In genomic region chr7:79591812-79592731, GRCm38 (mm10) we compare ENCODE assay signal across 8 mouse cellular contexts. TPM values are rescaled to one million over a fixed set of nuclear protein-coding genes. Genes with fewer than 3 reads are reported as not detected.
DNase-seq lines count a peak whose midpoint lies in the region; ATAC-seq and TF ChIP-seq lines count a peak whose summit lies in the region.

No protein-coding gene starts in this region.

- TF ChIP-seq CTCF in cerebellum, adult 2 months (IDR thresholded peaks at IDR 0.05; ENCODE audit: borderline replicate concordance, insufficient read depth, low read depth, low read length), result no peak

- H3K27ac ChIP-seq in cerebellum, adult 2 months (ENCODE audit: insufficient read depth, low read length), result no peak overlapping the region
- peak overlapping the region; percentile 94 for H3K27ac ChIP-seq in forebrain, embryonic 14.5 days (ENCODE audit: low read depth, low read length)
- H3K27ac ChIP-seq in liver, embryonic 12.5 days, result no peak overlapping the region

- TF ChIP-seq POLR2A in cerebellum, adult 2 months (IDR thresholded peaks at IDR 0.05; ENCODE audit: borderline replicate concordance, insufficient read depth, low read length), result no peak

- WGBS in cerebellum, adult 2 months, result 3% methylated on average over 42 of the region's 42 CpGs
- WGBS in forebrain, embryonic 14.5 days, result under 1% methylated on average over 42 of the region's 42 CpGs
- 2% methylated on average over 42 of the region's 42 CpGs for WGBS in liver, embryonic 12.5 days (ENCODE audit: insufficient replicate concordance)

- no peaks in the 10 kb centered on the region for H3K9me3 ChIP-seq in forebrain, embryonic 14.5 days (replicated peaks; ENCODE audit: control insufficient read depth, low read length)
- no peaks in the 10 kb centered on the region for H3K9me3 ChIP-seq in liver, embryonic 12.5 days (replicated peaks)

- H3K9ac ChIP-seq in forebrain, embryonic 14.5 days (ENCODE audit: low read length), result peak overlapping the region; percentile 64
- no peak overlapping the region for H3K9ac ChIP-seq in liver, embryonic 12.5 days

- peak; percentile 36 to 48 for DNase-seq in cerebellum, adult 2 months
- DNase-seq in T-cell, adult 2 months (ENCODE audit: low spot score), result peak; percentile 10
- DNase-seq in forebrain, embryonic 14.5 days (ENCODE audit: low spot score), result peak; percentile 98
- DNase-seq in kidney, postnatal 4 days, result peak; percentile 64 to 73
- DNase-seq in right cerebral cortex, postnatal 10 days (ENCODE audit: low spot score in 2 of 2), result peak; percentile 94
- DNase-seq in spleen, adult 18-20 months, result no peak

- peaks cover 2% of the 10 kb centered on the region; the same call in 1 of the 2 replicates for H3K27me3 ChIP-seq in cerebellum, adult 2 months (ENCODE audit: control insufficient read depth, insufficient read depth, low read length)
- no peaks in the 10 kb centered on the region for H3K27me3 ChIP-seq in forebrain, embryonic 14.5 days (replicated peaks; ENCODE audit: control insufficient read depth, insufficient read depth, low read length)
- H3K27me3 ChIP-seq in liver, embryonic 12.5 days (replicated peaks), result peaks cover 91% of the 10 kb centered on the region

- ATAC-seq in cerebellum, adult (ENCODE audit: insufficient number of reproducible peaks, low FRiP score, low TSS enrichment), result no peak
- peak; percentile 78 for ATAC-seq in forebrain, embryonic 14.5 days
- no peak for ATAC-seq in liver, embryonic 12.5 days

- H3K36me3 ChIP-seq in forebrain, embryonic 14.5 days (ENCODE audit: control insufficient read depth, insufficient read depth, low read length), result no peaks in the 10 kb centered on the region
- no peaks in the 10 kb centered on the region for H3K36me3 ChIP-seq in liver, embryonic 12.5 days

- H3K4me2 ChIP-seq in forebrain, embryonic 14.5 days (ENCODE audit: low read length), result peak overlapping the region; percentile 64
- H3K4me2 ChIP-seq in liver, embryonic 12.5 days, result peak overlapping the region; percentile 53

- H3K4me1 ChIP-seq in cerebellum, adult 2 months (ENCODE audit: control insufficient read depth, insufficient read depth, low read length), result peaks cover 2% of the 10 kb centered on the region; the same call in 1 of the 2 replicates
- H3K4me1 ChIP-seq in forebrain, embryonic 14.5 days (ENCODE audit: control insufficient read depth, insufficient read depth, low read length), result peaks cover 44% of the 10 kb centered on the region
- 0 out of 2 replicates have a peak, but pooled peaks cover 6% of the 10 kb centered on the region for H3K4me1 ChIP-seq in liver, embryonic 12.5 days

- peak overlapping the region; percentile 64 for H3K4me3 ChIP-seq in cerebellum, adult 2 months (replicated peaks; ENCODE audit: insufficient read depth, low read depth, low read length)
- H3K4me3 ChIP-seq in forebrain, embryonic 14.5 days (ENCODE audit: low read depth, low read length), result peak overlapping the region; percentile 32
- peak overlapping the region; percentile 33 for H3K4me3 ChIP-seq in liver, embryonic 12.5 days

RNA-seq across cellular contexts. Expression of gene Rhcg, which starts 25.4 kb away (rescaled TPM):
- 0.13 and 0.19 TPM in 2 replicates for polyA plus RNA-seq in cerebellum, adult 2 months (2012; rRNA removed)
- 1.6 and 4.2 TPM in 2 replicates for polyA plus RNA-seq in forebrain, embryonic 14.5 days (2014; fragmentation: Nextera tagmentation; extraction: Ambion mirVana)
- polyA plus RNA-seq in liver, embryonic 12.5 days (2016; fragmentation: Nextera tagmentation; extraction: Ambion mirVana), result not detected in 2 replicates

Comparison
In these comparisons a context has a peak if more than half of its experiments do, and no peak if none do; other contexts are left out.
1. DNase-seq: peak in cerebellum, adult 2 months (2 of 2), T-cell, adult 2 months (single experiment), forebrain, embryonic 14.5 days (single experiment), kidney, postnatal 4 days (2 of 2) and right cerebral cortex, postnatal 10 days (2 of 2); none in spleen, adult 18-20 months (0 of 2).
2. Peak in every context shown above with its lines, with median percentiles within 50 percentile points of each other: H3K4me3 ChIP-seq.